Mouse (Mus musculus) spleen, adult 2 months (tissue): Measurements from ENCODE around the gene Morc1.

ENCODE experiments used
- CTCF ChIP-seq: fragments of 200-500 bp; IDR thresholded peaks from 2 replicates; pipeline ENCODE4 v1.5.1; 2011; ENCODE audit warnings: mild to moderate bottlenecking, inconsistent platforms; ENCODE audit not compliant: insufficient read depth, insufficient read length, insufficient replicate concordance; ENCODE audit errors: extremely low read depth
- POLR2A ChIP-seq: fragments of 200-500 bp; IDR thresholded peaks from 2 replicates; pipeline ENCODE4 v1.6.1; 2011; ENCODE audit warnings: low read depth, low read length, inconsistent platforms

DNA sequence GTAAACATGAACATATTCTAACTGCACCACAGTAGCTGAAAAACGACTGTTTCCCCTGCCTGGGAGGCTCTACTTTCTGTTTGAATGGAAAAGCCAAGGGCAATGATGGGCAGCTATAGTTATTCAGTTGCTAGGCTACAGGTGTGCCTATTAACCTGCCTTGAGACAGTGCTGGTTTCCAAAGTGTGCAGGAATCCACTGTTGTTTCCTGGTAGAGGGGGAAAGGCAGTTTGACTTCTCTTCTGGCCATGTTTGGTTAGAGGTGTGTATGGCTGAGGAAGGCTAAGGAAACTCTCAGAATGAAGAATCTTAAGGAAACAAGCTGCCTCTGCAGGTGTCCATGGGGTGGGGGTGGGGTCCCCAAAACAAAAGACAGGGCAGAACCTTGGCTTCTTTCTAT, 179.8 kb downstream of the Morc1 start:
- TF ChIP-seq CTCF: no peak
- TF ChIP-seq POLR2A: no peak
